Mouse (Mus musculus) myocyte (in vitro differentiated cells): ENCODE measurements around the gene Olfr71.

Experiments
- CEBPB ChIP-seq: IDR thresholded peaks from 2 replicates; pipeline ENCODE4 v1.6.1; 2011; ENCODE audit warnings: mild to moderate bottlenecking, moderate library complexity; ENCODE audit not compliant: poor library complexity, insufficient read depth, severe bottlenecking
- E2F4 ChIP-seq: IDR thresholded peaks from one replicate; pipeline ENCODE4 v1.6.1; 2011; ENCODE audit warnings: mild to moderate bottlenecking, control low read depth, moderate library complexity; ENCODE audit not compliant: insufficient read depth
- MAX ChIP-seq: IDR thresholded peaks from one replicate; pipeline ENCODE4 v1.6.1; 2011; ENCODE audit warnings: low read depth, mild to moderate bottlenecking, control low read depth
- MYOD1 ChIP-seq, 3 experiments: IDR thresholded peaks; one replicate each; pipeline ENCODE4 v1.6.1; 2011; ENCODE audit warnings: control low read depth in 2 of 3, low read depth in 2 of 3, mild to moderate bottlenecking in 2 of 3, moderate library complexity in 1 of 3; ENCODE audit not compliant: insufficient read length in 2 of 3, control insufficient read depth in 1 of 3
- MYOG ChIP-seq, 3 experiments: IDR thresholded peaks; one replicate each; pipeline ENCODE4 v1.6.1; 2011; ENCODE audit warnings: control low read depth in 2 of 3, low read depth in 2 of 3, mild to moderate bottlenecking in 2 of 3; ENCODE audit not compliant: insufficient read length in 2 of 3, control insufficient read depth in 1 of 3, insufficient read depth in 1 of 3
- POLR2A ChIP-seq: IDR thresholded peaks from one replicate; pipeline ENCODE4 v1.6.1; 2011; ENCODE audit warnings: low read depth, mild to moderate bottlenecking, control low read depth, moderate library complexity; ENCODE audit not compliant: insufficient read length
- POLR2AphosphoS2 ChIP-seq: IDR thresholded peaks from one replicate; pipeline ENCODE4 v1.6.1; 2011; ENCODE audit warnings: low read depth, control low read depth; ENCODE audit not compliant: insufficient read length
- REST ChIP-seq: IDR thresholded peaks from one replicate; pipeline ENCODE4 v1.6.1; 2011; ENCODE audit warnings: mild to moderate bottlenecking, control low read depth, moderate library complexity; ENCODE audit not compliant: insufficient read depth, insufficient read length
- TCF12 ChIP-seq: IDR thresholded peaks from one replicate; pipeline ENCODE4 v1.6.1; 2011; ENCODE audit warnings: mild to moderate bottlenecking, control low read depth; ENCODE audit not compliant: poor library complexity, insufficient read depth, severe bottlenecking
- USF1 ChIP-seq: IDR thresholded peaks from one replicate; pipeline ENCODE4 v1.6.1; 2011; ENCODE audit warnings: low read depth, mild to moderate bottlenecking, control low read depth, moderate library complexity

DNA sequence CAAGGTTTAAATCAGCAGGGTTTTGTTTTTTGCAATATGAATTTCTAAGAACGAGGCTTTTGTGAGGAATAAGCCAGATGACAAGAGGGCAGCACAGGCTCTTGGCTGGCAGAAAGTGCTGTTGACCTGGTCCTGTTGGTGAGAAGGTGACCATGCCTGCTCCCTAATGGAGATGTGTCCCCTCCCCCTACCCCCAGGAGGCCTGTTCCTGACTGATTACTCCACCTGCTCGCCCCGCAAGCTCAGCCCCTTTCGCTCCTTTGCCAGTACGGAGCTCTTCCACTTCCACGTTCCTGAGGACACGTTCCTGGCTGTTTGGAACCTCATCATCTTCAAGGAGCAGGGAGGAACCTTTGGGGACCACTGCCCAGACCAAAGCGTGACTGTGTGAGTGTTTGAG lies 36.4 kb downstream of the Olfr71 start:
- TF ChIP-seq REST (no peak), POLR2A (no peak), MYOD1 (IDR thresholded peaks at IDR 0.05; ENCODE audit: control insufficient read depth in 1 of 3, insufficient read length in 2 of 3, low read depth in 2 of 3) (no peak), USF1 (no peak), TCF12 (no peak), E2F4 (no peak), CEBPB (no peak), MYOG (IDR thresholded peaks at IDR 0.05; ENCODE audit: control insufficient read depth in 1 of 3, insufficient read depth in 1 of 3, insufficient read length in 2 of 3, low read depth in 2 of 3) (no peak), MAX (no peak), POLR2AphosphoS2 (no peak)
